Mouse (Mus musculus) lung, embryonic 14.5 days (tissue): ENCODE data around the gene Grm8. TPM values are rescaled to one million over a fixed set of nuclear protein-coding genes. Genes with fewer than 3 reads are reported as not detected.

Experiments used
- ATAC-seq: fragments of 200-750 bp; cut with Nextera tagmentation; 2 replicates; pipeline ENCODE4 v1.8.0; 2017; ENCODE audit warnings: mild to moderate bottlenecking, moderate TSS enrichment, moderate library complexity; ENCODE audit not compliant: insufficient read depth
- DNase-seq: peaks from one replicate; pipeline ENCODE4 v3.0.0-alpha.2; 2015
- H3K27ac ChIP-seq: fragments of 300-500 bp; sonication (generic); 2 replicates; pipeline ENCODE4 v1.5.1; 2014; ENCODE audit warnings: low read depth, mild to moderate bottlenecking, moderate library complexity
- H3K27me3 ChIP-seq: fragments of 300-500 bp; sonication (generic); 2 replicates; pipeline ENCODE4 v1.6.1; 2014; ENCODE audit warnings: low read length, control low read depth; ENCODE audit not compliant: insufficient read depth
- H3K36me3 ChIP-seq: fragments of 300-500 bp; sonication (generic); 2 replicates; pipeline ENCODE4 v1.6.1; 2014; ENCODE audit warnings: control low read depth; ENCODE audit not compliant: insufficient read depth
- H3K4me1 ChIP-seq: fragments of 300-500 bp; sonication (generic); 2 replicates; pipeline ENCODE4 v1.6.1; 2014; ENCODE audit warnings: antibody characterized with exemption, control low read depth; ENCODE audit not compliant: insufficient read depth
- H3K4me2 ChIP-seq: fragments of 300-500 bp; sonication (generic); 2 replicates; pipeline ENCODE4 v1.6.1; 2014; ENCODE audit warnings: mild to moderate bottlenecking
- H3K4me3 ChIP-seq: fragments of 300-500 bp; sonication (generic); 2 replicates; pipeline ENCODE4 v1.5.1; 2014; ENCODE audit warnings: low read depth, low read length
- H3K9ac ChIP-seq: fragments of 300-500 bp; sonication (generic); 2 replicates; pipeline ENCODE4 v1.6.1; 2014
- H3K9me3 ChIP-seq: fragments of 300-500 bp; sonication (generic); 2 replicates; pipeline ENCODE4 v1.6.1; 2016; ENCODE audit warnings: low read depth, low read length, control low read depth
- CTCF ChIP-seq: IDR thresholded peaks from 2 replicates; pipeline ENCODE4 v1.5.1; 2016; ENCODE audit warnings: antibody characterized with exemption, low read depth
- WGBS: fragments of 180-500 bp; shearing (Covaris S2); extraction: QIAGEN DNeasy Blood & Tissue Kit; methylation state at CpG from one replicate; pipeline ENCODE4 v1.1.7; 2014; 5-methylcytosine and 5-hydroxymethylcytosine counted together
- polyA plus RNA-seq: library from polyadenylated mRNA; unstranded; fragments of >200 nt; fragmentation: Nextera tagmentation; extraction: Ambion mirVana; gene quantifications from 2 replicates; pipeline ENCODE4 v1.2.1, GENCODE M21; 2014

Grm8 gene
- 0.09 TPM in 1 of 2 replicates, not detected in the other for polyA plus RNA-seq

DNA sequence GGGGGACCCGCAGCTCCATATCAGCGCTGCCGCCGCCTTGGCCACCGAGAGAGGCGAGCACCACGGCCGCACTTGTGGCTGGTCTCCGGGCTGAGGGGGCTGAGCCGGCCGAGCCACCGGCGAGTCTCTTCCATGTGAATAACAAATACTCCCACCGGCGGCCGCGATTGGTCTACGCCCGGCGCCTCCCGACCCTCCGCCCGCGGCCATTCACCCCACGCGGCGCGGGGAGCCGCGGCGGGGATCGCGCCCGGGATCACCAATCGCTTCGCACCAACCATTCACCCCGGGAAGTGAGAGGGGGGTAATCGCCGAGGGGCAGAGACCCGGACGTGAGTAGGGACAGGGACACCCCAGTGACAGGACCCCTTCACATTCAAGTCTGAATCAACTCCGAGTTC is at the start of gene Grm8:
Gene Grm8 (minus strand): TSS at position 178 of the 401 bp plus-strand sequence.
- Histone ChIP-seq H3K4me3 (peak within 1 kb of the TSS; percentile 48), H3K9ac (peak within 1 kb of the TSS; percentile 38), H3K27me3 (peaks cover 55% of the 10 kb centered on the region), H3K9me3 (no peaks in the 10 kb centered on the region), H3K4me2 (peak within 1 kb of the TSS; percentile 96), H3K4me1 (no peaks in the 10 kb centered on the region), H3K36me3 (no peaks in the 10 kb centered on the region), H3K27ac (no peak within 1 kb of the TSS)
- WGBS, result under 1% methylated on average over 42 of the region's 42 CpGs
- ATAC-seq (peak; percentile 26; the same call in 1 of the 2 replicates), DNase-seq (peak; percentile 21)
- TF ChIP-seq CTCF, result no peak

DNA sequence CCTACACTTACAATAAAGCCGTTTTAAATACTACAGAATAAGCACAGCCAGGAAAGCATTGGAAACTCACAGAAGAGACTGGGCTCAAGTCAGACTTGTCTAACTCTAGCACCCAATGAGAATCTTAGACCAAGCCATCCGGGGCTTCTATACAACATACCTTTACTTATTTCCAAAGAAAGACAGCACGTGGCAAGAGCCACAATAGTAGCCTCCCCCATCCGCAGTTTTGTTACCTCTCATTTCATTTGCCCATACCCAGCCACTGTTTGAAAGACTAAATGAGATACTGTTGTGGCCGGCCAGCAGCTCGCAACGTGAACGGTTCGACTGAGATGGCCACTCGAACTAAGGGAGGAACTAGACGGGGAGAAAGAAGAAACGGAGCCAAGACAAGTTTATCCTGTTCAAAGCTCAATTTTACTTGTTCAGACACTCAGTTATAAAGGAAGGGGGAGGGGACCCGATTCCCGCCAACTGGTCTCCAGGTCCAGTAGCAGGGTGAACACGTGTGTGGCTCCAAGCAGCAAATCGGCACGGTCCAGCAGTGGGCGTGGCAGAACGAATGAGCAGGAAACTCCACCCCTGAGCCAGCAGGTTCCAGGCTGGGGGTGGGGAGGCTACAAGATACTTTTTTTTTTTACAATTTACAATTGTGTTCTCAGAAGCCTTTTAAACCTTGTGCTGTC is 35.0 kb upstream of the Grm8 start:
- Histone ChIP-seq H3K9ac (no peak overlapping the region), H3K4me3 (no peak overlapping the region), H3K36me3 (no peaks in the 10 kb centered on the region), H3K4me1 (no peaks in the 10 kb centered on the region), H3K9me3 (no peaks in the 10 kb centered on the region), H3K4me2 (no peak overlapping the region), H3K27me3 (no peaks in the 10 kb centered on the region), H3K27ac (no peak overlapping the region)
- TF ChIP-seq CTCF, result no peak
- DNase-seq, result no peak
- ATAC-seq, result no peak
- WGBS, result 68% methylated on average over 19 of the region's 19 CpGs

DNA sequence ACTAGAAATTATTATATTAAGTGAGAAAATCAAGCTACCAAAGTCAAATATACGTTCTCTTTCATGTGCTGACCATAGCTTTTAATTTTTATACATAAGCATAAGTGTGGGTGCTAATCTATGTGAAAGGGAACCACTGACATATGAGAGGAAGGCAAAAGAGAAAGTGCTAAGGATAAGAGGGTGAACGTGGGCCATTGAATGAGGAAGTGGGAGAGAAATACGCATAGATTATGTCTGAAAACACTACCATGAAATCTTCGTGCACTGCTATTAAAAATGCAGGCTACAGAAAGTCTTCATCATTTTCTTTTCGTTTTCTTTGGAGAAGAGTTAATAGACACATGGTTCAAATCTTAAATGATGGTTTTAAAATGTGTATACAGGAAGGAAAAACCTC is 25.4 kb upstream of the Grm8 start:
- WGBS, result 70% methylated on average over 5 of the region's 5 CpGs
- no peak for DNase-seq
- no peak for ATAC-seq

DNA sequence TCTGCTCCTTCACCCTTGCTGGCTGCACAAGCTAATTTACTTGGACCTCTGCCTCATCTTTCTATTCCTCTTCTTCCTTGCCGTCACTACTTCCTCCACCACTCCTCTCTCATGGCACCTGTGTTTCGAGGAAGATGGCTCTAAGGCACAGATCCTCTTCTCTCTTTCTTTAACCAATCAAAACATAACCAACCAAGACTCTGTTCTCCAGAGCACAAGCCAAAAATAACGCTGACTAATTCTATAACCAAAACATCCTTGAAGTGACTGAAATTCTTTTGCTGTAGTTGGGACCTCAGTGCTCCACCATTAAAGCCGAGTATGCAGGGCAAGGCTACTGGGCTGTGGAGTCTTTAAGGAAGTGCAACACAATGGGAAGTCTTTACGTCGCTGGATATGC is 11.5 kb upstream of the Grm8 start:
- ATAC-seq, result no peak
- no peak overlapping the region for H3K27ac ChIP-seq

More for the DNA sequence above, 25.4 kb upstream of the Grm8 start:
- H3K36me3 ChIP-seq, result no peaks in the 10 kb centered on the region
- no peak overlapping the region for H3K9ac ChIP-seq
- H3K9me3 ChIP-seq, result no peaks in the 10 kb centered on the region
- no peaks in the 10 kb centered on the region for H3K27me3 ChIP-seq
- H3K4me2 ChIP-seq, result no peak overlapping the region
- no peak overlapping the region for H3K27ac ChIP-seq
- no peak for TF ChIP-seq CTCF
- H3K4me3 ChIP-seq, result no peak overlapping the region
- H3K4me1 ChIP-seq, result no peaks in the 10 kb centered on the region

DNA sequence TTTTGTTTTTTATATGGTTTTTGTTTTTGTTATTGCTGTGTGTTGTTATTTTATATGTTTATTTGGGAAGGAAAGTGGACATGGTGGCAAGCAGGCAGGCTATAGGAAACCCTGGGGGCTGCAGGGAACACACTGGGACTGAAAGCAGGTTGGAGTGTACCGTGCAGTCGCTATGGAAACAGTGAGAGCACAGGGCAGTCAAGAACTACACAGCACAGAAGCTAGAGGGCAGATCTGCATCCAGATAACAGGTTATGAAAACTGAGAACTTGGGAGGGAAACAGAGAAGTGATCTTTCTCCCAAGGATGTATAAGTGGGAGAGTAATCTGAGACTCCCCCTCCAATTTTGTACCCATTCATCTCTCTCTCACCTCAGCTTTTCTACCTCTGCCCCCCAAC is 7.4 kb upstream of the Grm8 start:
- Histone ChIP-seq H3K27ac (no peak overlapping the region), H3K4me1 (no peaks in the 10 kb centered on the region), H3K4me2 (no peak overlapping the region), H3K4me3 (no peak overlapping the region), H3K9me3 (no peaks in the 10 kb centered on the region), H3K9ac (no peak overlapping the region), H3K27me3 (no peaks in the 10 kb centered on the region), H3K36me3 (no peaks in the 10 kb centered on the region)
- ATAC-seq, result peak; percentile 47; the same call in 1 of the 2 replicates
- DNase-seq, result no peak
- TF ChIP-seq CTCF, result no peak
- WGBS, result 25% methylated on average over 2 of the region's 2 CpGs

More for the DNA sequence above, 11.5 kb upstream of the Grm8 start:
- Histone ChIP-seq H3K9ac (no peak overlapping the region), H3K9me3 (no peaks in the 10 kb centered on the region), H3K36me3 (no peaks in the 10 kb centered on the region), H3K27me3 (no peaks in the 10 kb centered on the region), H3K4me3 (no peak overlapping the region), H3K4me2 (no peak overlapping the region), H3K4me1 (no peaks in the 10 kb centered on the region)
- no peak for DNase-seq
- WGBS, result 69% methylated on average over 6 of the region's 6 CpGs
- TF ChIP-seq CTCF, result no peak

DNA sequence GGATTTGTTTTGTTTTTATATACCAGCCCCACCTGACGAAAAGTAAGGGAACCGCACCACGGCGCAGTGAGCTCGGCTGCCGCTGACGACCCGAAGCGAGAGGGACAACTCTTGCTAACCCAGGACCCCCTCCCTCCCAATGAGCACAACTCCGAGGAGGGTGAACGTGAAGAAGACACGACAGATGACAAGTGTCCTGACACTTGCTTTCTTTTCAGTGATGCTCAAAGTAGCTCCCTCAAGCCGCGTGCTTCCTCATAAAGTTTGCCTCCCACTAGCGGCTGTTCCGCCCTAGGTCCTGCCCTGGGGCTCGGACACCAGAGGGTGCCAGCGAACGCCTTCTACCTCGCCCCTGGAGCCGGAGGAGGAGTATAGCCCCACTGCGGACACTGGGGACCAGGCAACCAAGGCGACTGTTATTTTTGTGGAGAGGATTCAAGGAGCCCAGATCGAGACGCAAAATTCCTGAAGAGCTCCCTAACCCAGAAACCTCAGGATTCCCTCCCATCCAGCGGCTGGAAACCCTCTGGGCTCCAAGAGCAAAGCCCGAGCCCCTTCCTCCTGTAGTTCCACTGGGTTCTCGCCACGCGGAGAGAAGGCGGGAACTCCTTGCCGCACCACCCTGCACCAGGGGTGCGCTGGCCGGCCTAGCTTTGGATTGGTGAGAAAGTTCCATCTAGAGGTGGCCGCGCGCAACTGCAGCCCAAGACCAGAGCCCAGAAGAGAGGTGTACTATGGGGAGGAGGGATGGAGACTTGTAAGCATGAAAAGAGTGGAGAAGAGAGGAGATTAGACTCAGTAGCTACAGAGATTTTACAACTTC is 644 bp upstream of the Grm8 start:
- Histone ChIP-seq H3K27ac (no peak overlapping the region), H3K9ac (peak overlapping the region; percentile 38), H3K4me3 (peak overlapping the region; percentile 48), H3K9me3 (no peaks in the 10 kb centered on the region), H3K4me1 (no peaks in the 10 kb centered on the region), H3K36me3 (no peaks in the 10 kb centered on the region), H3K27me3 (peaks cover 49% of the 10 kb centered on the region), H3K4me2 (peak overlapping the region; percentile 96)
- WGBS, result under 1% methylated on average over 37 of the region's 37 CpGs
- peak; percentile 90 for DNase-seq
- ATAC-seq, result peak; percentile 95
- TF ChIP-seq CTCF, result peak; percentile 86

DNA sequence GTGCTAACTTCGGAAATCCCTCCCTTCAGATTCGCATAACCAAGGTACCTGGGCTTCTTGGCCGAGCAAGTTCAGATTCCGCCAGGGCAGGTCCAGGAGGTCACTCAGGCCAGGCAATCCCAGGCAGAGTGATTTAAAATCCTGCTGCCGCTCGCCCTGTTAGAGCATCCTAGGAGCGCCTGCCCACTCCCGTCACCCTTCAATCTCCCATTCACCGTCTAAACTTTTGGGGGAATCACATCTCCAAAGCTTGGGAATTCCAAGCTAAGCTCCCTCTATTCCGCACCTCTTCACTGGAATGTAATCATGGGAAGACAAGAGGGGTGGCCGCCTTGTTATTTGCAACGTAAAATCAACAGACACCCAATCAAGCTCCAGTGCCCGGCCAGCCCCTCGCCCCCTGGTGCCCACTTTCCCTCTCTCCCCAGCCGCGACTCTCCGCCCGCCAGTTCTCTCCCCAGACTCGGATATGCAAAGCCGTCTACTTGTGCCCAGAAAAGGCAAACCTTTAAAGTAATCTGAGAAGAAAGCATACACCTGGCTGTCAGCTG is 652 bp downstream of the Grm8 start:
- no peak overlapping the region for H3K27ac ChIP-seq
- TF ChIP-seq CTCF, result peak; percentile 29
- no peaks in the 10 kb centered on the region for H3K36me3 ChIP-seq
- peak overlapping the region; percentile 96 for H3K4me2 ChIP-seq
- no peaks in the 10 kb centered on the region for H3K4me1 ChIP-seq
- H3K27me3 ChIP-seq, result peaks cover 55% of the 10 kb centered on the region
- H3K9ac ChIP-seq, result no peak overlapping the region
- WGBS, result under 1% methylated on average over 20 of the region's 20 CpGs
- no peaks in the 10 kb centered on the region for H3K9me3 ChIP-seq
- H3K4me3 ChIP-seq, result peak overlapping the region; percentile 48
- ATAC-seq (no peak), DNase-seq (peak; percentile 16)
